Comparison of ENCODE assay signal across 8 mouse cellular contexts in the genomic region with DNA sequence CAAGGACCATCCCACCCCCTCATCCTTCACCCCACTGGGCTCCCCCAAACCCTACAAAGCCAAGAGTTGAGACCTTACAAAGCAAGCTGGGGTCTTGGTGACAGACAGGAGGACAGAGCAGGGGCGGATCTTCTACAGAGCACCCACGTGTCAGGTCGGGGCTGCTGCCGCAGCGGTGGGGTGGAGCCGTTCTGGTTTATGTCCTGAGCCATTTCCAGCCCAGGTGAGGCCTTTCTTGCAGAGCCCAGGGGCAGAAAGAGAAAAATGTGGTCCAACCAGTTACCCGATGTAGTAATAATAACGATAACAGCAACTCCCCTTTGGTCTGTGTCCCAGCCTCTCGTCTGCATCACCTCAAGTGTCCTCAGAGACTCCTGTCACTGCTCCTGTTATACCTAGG.
DNase-seq lines count a peak whose midpoint lies in the region; ATAC-seq lines count a peak whose summit lies in the region.

No protein-coding gene starts in this region.

- H3K9me3 ChIP-seq in embryonic facial prominence, embryonic 14.5 days (ENCODE audit: control insufficient read depth, low read length): no peaks in the 10 kb centered on the region

- peaks cover 5% of the 10 kb centered on the region; the same call in 1 of the 2 replicates for H3K27me3 ChIP-seq in embryonic facial prominence, embryonic 14.5 days (replicated peaks; ENCODE audit: control insufficient read depth, insufficient read depth, low read length)

- 0 out of 2 replicates have a peak, but pooled peaks cover 4% of the 10 kb centered on the region for H3K4me1 ChIP-seq in embryonic facial prominence, embryonic 14.5 days (ENCODE audit: control insufficient read depth, insufficient read depth, low read length)

- H3K27ac ChIP-seq in embryonic facial prominence, embryonic 14.5 days (replicated peaks; ENCODE audit: low read depth, low read length): no peak overlapping the region

- no peaks in the 10 kb centered on the region for H3K36me3 ChIP-seq in embryonic facial prominence, embryonic 14.5 days (ENCODE audit: control insufficient read depth, insufficient read depth, low read length)

- peak; percentile 83 for ATAC-seq in embryonic facial prominence, embryonic 14.5 days (ENCODE audit: low read depth)

- peak overlapping the region; percentile 32; the same call in 1 of the 2 replicates for H3K9ac ChIP-seq in embryonic facial prominence, embryonic 14.5 days (ENCODE audit: low read depth, low read length)

- H3K4me3 ChIP-seq in embryonic facial prominence, embryonic 14.5 days (ENCODE audit: low read depth, low read length): peak overlapping the region; percentile 23; the same call in 1 of the 2 replicates

- peak; percentile 42 for DNase-seq in embryo, embryonic 10 days (ENCODE audit: low spot score)
- DNase-seq in embryo, embryonic 11 days: no peak
- DNase-seq in embryonic facial prominence, embryonic 14.5 days (ENCODE audit: low spot score): peak; percentile 86
- DNase-seq in kidney, adult 8-10 months: peak; percentile 13 to 39
- DNase-seq in lung, postnatal 25 days (ENCODE audit: low spot score): peak; percentile 46
- DNase-seq in layer of hippocampus, adult 9-10 months (ENCODE audit: low spot score): no peak
- no peak for DNase-seq in right cerebral cortex, adult 18-20 months
- DNase-seq in layer of hippocampus, adult 18-20 months (ENCODE audit: low spot score in 2 of 2): no peak

- 40% methylated on average over 8 of the region's 9 CpGs for WGBS in embryonic facial prominence, embryonic 14.5 days

- H3K4me2 ChIP-seq in embryonic facial prominence, embryonic 14.5 days (ENCODE audit: low read depth, low read length): peak overlapping the region; percentile 50

Comparison
In these comparisons a context has a peak if more than half of its experiments do, and no peak if none do; other contexts are left out.
1. DNase-seq: peak in embryo, embryonic 10 days (single experiment), embryonic facial prominence, embryonic 14.5 days (single experiment), kidney, adult 8-10 months (2 of 2) and lung, postnatal 25 days (single experiment); none in embryo, embryonic 11 days (single experiment), layer of hippocampus, adult 9-10 months (single experiment), right cerebral cortex, adult 18-20 months (single experiment) and layer of hippocampus, adult 18-20 months (0 of 2).